Mouse (Mus musculus) c-Kit-positive CD71-negative TER-119-negative erythroid progenitor cells, embryonic 14.5 days (primary cell): Measurements from ENCODE around the gene Olfr1009.
"Not testable (repeated sequence)": the region's sequence is repeated elsewhere in the genome, so short reads cannot be mapped to it uniquely, and the experiment has no call there.

Source experiments
- DNase-seq: peaks from one replicate; pipeline ENCODE4 v3.0.0-alpha.2; 2013; ENCODE audit warnings: low read depth

The Olfr1009 gene

DNA sequence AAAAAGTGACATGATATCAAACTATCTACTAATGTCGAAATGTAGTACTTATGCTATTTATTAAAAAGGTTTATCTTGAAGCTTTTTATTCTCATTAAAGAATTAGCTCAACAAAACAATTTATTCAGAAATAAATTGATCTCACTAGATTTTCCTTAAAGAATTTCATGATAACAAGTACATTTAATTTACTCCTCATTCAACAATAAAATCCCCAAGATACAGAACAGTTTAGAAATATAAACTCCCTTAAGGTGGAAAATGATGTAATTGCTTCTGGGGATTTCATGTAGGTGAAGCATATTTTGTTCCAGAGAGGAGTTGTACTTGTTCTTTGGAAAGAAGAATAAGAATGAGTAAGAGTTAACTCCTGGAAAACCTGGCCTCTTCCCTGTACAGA is at the start of gene Olfr1009:
Gene Olfr1009 (plus strand): TSS at position 301 of the 400 bp plus-strand sequence.
- DNase-seq = no peak

DNA sequence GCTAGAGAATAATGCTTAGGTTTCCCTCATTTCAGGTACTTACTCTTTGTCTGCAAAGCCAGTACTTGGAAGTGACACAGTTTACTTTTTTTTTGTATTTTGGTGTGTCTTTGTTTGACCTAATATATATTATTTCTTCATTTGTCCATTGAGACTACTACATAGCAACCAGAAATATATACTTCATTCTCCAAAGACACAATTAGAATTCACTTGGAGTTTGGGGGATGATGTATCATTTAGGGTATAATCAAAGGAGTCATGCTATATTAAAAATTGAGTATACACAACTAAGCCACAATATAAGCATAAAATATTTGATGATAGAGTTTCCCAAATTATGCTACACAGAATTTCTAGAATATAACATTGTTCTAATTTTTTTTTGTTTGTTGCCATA is 36.6 kb upstream of the Olfr1009 start, which contains the start of gene Olfr1006:
Gene Olfr1006 (minus strand): TSS at position 101 of the 400 bp plus-strand sequence.
- DNase-seq = no peak

DNA sequence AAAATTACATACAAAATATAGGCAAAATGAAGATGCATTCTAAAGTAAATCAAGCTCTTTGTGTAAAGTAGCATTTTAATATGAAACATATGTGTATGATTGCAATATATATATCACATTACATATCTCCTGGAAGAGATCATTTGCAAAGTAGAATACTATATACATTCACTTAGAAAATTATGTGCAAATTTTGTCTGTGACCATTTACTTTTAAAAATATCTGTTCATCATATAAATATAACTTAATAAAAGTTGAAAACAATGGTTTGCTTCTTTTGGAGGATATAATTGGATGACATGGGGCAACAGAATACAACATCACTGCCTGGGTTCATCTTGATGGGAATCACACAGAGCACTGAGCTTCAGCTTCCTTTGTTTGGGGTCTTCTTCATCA is 26.1 kb upstream of the Olfr1009 start, which contains the start of gene Olfr1008:
Gene Olfr1008 (plus strand): TSS at position 301 of the 400 bp plus-strand sequence.
- no peak for DNase-seq

DNA sequence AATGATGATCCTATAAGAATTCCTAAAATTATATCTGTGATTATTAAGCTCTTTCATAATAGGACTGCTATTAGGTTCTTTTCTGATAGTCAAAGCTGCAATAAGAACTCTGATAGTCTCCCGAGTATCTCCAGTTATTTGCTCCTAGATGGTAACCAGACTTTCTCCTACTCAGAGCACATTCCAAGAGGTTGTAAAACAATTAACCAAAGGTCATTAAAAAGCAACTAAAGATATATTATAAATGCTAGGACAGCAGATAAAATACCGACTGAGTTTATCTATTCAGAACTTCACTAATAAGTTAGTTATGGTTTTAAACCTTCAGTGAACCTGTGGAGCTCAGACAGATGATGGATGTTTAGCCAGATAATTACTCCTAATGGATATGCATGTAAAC is 4.5 kb upstream of the Olfr1009 start:
- not testable (repeated sequence) for DNase-seq

DNA sequence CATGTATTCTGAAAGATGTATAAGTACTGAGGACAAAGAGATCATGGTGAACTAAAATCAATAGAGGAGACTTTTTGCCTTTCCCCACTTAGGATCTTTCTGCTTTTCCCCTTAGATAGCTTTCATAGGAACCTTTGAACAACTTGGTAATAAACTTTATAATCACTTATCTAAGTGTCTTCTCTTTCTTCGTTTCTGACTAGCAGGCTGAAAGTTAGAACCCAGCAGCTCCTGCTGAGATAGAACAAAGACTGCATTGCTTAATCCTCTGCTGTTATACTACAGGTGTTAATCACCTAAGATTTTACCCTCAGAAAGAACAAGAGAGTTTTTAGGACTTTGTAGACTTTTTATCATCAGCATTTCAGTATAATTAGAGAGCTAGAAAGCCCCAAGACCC is 4.1 kb upstream of the Olfr1009 start:
- no peak for DNase-seq

DNA sequence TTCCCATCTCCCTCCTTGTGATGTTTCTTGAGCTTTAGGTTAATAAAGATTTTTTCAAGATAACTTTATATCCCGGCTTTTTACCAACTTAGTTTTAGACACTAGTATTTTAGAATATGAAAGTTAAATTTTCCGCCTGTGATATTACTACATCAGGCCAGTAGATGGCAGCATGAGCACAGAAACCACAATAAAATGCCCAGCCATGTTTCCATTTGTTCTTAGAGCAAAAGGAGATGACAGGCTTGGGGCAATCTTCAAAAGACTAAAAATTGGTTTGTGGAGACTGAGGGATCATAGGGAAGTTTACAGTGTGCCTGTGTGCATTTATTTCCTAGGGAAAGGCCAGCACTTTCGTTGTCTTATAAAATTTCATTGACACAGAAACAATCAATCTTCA is 10.6 kb downstream of the Olfr1009 start:
- no peak for DNase-seq

DNA sequence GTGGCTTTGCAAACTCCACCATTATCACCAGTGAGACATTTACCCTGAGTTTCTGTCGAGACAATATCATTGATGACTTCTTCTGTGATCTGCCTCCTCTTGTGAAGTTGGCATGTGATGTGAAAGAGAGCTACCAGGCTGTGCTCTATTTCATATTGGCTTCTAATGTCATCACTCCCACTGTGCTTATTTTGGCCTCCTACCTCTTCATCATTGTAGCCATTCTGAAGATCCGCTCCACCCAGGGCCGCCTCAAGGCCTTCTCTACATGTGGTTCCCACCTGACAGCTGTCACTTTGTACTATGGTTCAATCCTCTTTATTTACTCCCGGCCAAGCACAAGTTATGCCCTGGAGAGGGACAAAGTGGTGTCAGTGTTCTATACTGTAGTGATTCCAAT is 38.6 kb downstream of the Olfr1009 start:
- DNase-seq = no peak

DNA sequence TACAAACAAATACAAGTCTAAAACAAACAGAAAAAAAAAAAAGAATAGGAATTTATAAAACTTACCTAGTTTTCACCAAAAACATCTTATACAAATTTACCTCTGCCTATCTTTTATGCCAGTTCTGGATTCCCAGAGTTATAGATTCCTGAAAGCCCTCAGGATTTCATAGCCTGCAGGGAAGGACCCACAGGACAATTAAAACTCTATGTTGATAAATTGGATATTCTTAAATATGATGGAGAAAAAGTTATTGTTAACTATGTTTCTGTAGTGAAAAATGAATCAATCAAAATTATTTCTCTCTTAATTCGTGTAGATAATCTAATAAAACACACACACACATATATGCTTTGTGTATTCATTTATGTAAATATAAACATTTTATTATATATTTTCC is 47.4 kb downstream of the Olfr1009 start, which contains the start of gene Olfr1012:
Gene Olfr1012 (minus strand): TSS at position 101 of the 400 bp plus-strand sequence.
- no peak for DNase-seq

DNA sequence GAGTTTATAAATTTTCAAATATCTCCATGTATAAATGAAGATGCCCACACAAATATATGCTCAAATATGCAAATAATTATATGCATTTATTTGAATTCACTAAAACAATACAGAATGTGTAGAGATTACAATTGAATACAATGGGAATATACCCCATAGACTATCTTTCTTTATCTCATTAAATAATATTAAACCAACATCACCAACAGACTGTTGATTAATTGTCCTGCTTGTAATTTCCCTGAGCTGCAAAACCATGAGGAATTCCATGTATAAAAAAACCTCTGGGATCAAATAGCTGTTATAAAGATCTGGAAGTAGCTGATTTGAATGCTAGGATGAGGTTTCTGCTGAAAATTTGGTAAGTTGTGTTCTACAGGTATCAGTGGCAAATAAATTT is 51.6 kb downstream of the Olfr1009 start, which contains the start of gene Olfr1013:
Gene Olfr1013 (plus strand): TSS at position 301 of the 400 bp plus-strand sequence.
- DNase-seq = no peak

DNA sequence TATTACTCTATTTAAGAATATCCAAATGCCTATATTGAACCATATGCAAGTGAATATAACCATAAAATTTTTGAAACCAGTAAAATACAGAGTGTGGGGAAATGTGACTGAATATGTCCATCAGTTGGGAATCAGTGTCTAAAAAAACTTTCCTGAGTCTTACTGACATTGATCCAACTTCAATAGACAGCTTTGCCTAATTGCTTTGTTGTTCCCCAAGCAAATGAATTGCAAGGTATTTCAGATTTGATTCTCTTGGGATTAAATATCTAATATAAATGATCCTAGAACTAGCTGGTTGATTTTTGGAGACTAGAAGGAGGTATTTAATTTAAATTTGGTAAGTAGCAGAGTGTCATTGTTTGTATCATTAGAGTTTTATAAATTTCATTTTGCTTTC is 57.2 kb downstream of the Olfr1009 start, which contains the start of gene Olfr1014:
Gene Olfr1014 (plus strand): TSS at position 301 of the 400 bp plus-strand sequence.
- no peak for DNase-seq
